Mouse (Mus musculus) retina, adult 2 months (tissue): ENCODE measurements around the gene Afp.

Experiments used
- DNase-seq: peaks from one replicate; pipeline ENCODE4 v3.0.0-alpha.2; 2012; ENCODE audit warnings: low read depth, low spot score

The Afp gene

DNA sequence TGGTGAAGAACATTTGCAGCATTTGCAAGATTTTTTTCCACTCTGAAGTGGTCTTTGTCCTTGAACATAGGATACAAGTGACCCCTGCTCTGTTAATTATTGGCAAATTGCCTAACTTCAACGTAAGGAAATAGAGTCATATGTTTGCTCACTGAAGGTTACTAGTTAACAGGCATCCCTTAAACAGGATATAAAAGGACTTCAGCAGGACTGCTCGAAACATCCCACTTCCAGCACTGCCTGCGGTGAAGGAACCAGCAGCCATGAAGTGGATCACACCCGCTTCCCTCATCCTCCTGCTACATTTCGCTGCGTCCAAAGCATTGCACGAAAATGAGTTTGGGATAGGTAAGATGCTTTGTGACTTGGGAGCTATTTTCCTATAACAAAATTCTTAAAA is at the start of gene Afp:
Gene Afp (plus strand): TSS at position 220 of the 400 bp plus-strand sequence.
- no peak for DNase-seq

DNA sequence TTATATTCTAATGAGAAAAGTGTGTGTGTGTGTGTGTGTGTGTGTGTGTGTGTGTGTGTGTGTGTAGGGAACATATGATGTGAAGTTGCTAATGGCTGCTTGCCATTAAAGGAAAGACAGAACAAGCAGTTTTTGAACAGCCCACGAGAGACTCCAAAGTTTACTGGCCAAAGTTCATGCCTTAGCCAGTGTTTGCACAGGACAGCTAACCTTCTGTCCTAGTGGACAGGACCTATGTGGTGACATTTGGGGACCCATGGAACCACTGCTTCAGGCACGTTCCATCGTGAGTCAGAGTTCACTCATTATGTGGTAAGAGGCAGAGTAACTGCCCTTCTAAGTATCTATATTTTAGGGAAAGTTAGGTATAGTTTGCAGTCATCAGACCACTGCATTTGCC is 43.0 kb upstream of the Afp start:
- DNase-seq: no peak

GRCm38 (mm10) chr5:90449961-90450360 is 40.6 kb upstream of the Afp start:
- no peak for DNase-seq

- no peak for DNase-seq
Observed at GRCm38 (mm10) chr5:90452711-90453110, 37.8 kb upstream of the Afp start.

GRCm38 (mm10) chr5:90457241-90457640 is 33.3 kb upstream of the Afp start:
- DNase-seq: no peak

GRCm38 (mm10) chr5:90458727-90459126 is 31.8 kb upstream of the Afp start:
- DNase-seq: no peak

DNA sequence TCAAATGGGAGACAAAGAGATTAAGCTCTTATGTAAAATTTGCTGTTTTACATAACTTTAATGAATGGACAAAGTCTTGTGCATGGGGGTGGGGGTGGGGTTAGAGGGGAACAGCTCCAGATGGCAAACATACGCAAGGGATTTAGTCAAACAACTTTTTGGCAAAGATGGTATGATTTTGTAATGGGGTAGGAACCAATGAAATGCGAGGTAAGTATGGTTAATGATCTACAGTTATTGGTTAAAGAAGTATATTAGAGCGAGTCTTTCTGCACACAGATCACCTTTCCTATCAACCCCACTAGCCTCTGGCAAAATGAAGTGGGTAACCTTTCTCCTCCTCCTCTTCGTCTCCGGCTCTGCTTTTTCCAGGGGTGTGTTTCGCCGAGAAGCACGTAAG is 29.9 kb upstream of the Afp start, which contains the start of gene Alb:
Gene Alb (plus strand): TSS at position 279 of the 400 bp plus-strand sequence.
- DNase-seq: no peak

DNA sequence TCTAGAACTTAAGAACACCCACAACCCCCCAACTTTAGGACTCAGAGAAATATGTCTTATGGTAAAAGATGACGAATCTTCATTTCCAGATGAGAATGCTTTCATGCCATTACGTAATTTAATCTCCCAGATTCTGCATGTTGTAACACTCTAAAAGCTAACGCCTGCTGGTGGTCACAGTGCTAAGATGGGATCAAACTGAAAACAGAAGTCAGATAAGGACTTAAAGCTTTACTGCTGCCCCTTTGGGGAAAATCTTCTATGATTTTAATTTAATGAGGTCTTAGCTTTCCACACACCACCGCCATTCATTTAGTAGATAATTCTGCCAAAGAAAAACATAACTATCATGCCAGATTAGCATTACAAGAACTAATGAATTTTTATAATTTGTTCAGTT is 23.7 kb upstream of the Afp start:
- DNase-seq: no peak

GRCm38 (mm10) chr5:90467245-90467644 is 23.3 kb upstream of the Afp start:
- no peak for DNase-seq

DNA sequence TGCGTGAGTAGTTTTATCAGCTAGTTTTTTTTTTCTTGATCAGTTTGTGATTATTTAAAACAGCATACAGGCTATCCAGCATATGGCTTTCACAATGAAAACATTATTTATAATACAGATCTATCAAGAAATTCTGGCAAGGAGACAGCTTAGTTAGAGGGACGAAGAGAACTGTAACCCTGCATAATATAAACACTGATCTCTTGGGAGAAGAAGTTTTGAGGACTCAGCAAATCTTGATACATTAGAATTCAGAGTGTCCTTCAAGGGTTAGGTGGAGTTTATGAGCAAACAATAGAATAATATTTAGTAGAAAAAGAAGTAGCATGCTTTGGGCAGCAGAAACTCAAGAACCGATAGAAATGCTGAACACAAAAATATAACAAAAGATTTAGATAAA is 19.7 kb upstream of the Afp start:
- no peak for DNase-seq

- no peak for DNase-seq
Observed at GRCm38 (mm10) chr5:90473902-90474301, 16.6 kb upstream of the Afp start.

GRCm38 (mm10) chr5:90474369-90474768 is 16.2 kb upstream of the Afp start:
- DNase-seq: no peak

- DNase-seq: no peak
Observed at GRCm38 (mm10) chr5:90476741-90477140, 13.8 kb upstream of the Afp start.

GRCm38 (mm10) chr5:90477308-90478140 is 13.0 kb upstream of the Afp start:
- no peak for DNase-seq

GRCm38 (mm10) chr5:90478886-90479285 is 11.7 kb upstream of the Afp start:
- no peak for DNase-seq

DNA sequence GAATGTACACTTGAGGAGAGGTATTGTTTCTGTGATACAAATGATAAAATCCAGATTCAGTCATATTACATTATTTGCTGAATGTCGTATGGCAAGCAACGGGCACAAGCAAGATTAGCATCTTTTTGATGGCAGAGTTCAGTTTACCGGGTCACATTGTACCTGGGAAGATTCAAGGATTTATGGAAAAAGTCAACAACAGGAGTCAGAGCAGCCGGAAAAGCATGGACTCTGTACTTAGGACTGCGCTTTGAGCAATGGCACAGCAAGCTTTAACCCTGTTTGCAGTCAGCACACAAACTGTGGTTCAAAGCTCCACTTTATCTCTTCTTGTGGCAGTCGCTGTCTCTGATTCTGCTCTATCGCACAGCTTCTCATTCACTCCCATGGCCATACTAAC is 4.9 kb upstream of the Afp start:
- DNase-seq: no peak

DNA sequence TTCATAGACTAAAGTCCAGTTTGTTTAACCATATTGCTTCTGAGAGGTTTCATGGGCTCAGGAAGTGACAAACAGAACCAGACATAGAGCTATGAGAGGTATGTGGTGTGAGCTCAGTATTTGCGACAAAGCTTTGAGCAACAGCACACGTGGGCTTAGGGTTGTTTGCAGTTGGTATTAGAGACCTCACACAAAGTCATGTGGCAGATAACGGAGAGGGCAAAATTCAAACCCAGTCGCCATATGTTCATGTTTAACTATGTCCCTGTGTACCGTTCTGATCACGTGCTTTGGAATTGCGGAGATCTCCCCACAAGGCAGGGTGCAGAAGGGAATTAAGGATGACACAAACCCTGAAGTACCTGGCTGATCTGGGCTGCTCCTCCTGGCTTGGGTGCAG is 2.2 kb upstream of the Afp start:
- DNase-seq: no peak

DNA sequence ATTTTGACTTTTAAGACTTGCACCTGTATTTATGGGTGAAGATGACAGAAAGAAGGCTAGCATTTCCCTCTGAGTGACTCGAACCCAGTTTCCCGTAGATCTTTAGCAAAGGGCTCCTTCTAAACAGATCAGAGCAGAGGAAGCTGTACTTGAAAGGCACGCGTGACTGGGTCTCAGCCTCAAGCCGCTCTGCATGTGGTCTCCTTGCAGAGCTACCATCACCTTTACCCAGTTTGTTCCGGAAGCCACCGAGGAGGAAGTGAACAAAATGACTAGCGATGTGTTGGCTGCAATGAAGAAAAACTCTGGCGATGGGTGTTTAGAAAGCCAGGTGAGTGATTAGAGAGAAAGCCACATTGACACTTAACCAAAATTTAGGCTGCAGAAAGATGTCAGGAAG is 1.9 kb downstream of the Afp start:
- no peak for DNase-seq

DNA sequence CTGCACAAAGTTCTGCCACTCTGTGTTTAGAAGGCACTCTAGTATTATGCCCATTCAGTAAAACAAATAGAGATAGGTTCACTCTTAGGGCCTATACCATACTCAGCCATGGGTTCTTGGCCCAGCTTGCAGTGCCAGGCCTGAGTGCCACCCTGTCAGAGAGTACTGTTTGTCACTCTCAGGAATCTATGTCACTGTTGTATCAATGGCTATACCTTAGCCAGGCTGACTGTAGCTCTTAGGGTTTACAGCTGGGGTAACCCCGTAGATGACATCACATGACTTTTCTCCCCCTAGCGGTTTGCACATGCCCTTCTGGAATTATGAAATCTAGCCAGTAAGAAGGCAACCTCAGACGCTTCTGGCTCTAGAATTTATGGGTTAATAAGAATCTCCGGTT is 3.8 kb downstream of the Afp start:
- no peak for DNase-seq

- no peak for DNase-seq
Observed at GRCm38 (mm10) chr5:90499509-90499908, 9.0 kb downstream of the Afp start.

- DNase-seq: peak; percentile 51
Observed at GRCm38 (mm10) chr5:90500714-90501113, 10.2 kb downstream of the Afp start.

DNA sequence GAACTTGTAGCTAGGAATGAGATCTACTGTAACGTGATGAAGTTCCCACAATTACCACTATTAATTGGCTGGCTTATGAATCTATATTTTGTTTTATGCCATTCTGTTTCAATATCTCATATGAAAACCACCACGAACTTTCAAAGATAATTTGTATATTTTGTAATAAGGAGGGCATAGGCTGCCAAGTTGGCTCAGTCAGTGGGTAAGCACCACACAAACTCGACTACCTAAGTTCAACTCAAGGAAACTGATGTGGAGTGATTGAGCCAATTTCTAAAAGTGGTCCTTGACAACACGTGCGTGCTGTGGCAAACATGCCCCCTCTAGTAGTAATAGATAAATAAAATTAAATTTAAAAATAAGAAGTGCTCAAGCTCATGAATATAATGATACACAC is 11.2 kb downstream of the Afp start:
- no peak for DNase-seq

DNA sequence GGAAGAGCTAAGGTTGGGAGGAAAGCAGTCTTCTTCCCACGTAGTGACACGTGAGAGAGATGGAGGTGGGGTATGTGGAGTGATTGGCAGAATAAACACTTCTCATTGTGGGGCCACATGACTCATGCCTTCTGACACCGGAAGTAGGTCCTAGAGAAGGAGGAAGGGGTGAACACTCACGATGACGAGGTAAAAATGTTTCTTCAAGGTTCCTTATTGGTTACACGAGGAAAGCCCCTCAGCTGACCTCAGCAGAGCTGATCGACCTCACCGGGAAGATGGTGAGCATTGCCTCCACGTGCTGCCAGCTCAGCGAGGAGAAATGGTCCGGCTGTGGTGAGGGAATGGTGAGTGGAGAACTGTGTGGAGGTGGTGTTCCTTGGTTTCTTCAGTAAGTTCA is 14.2 kb downstream of the Afp start:
- DNase-seq: no peak

DNA sequence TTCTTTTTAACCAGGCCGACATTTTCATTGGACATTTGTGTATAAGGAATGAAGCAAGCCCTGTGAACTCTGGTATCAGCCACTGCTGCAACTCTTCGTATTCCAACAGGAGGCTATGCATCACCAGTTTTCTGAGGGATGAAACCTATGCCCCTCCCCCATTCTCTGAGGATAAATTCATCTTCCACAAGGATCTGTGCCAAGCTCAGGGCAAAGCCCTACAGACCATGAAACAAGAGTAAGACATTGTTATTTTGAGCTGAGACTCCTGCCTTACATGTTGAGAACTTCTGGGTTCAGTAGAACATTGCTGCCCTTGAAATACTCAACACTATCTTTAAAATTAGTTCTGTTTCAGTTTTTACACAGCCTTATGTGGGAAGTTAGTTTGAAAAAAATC is 16.0 kb downstream of the Afp start:
- no peak for DNase-seq
